Mouse (Mus musculus): ENCODE measurements at regions not wholly inside any gene's neighbourhood (a gene's known extent, or its start where the extent isn't known, plus 50 kb on each side); places are given as distances from the start of the nearest gene placed in this dataset.
A peak's percentile ranks its signal among the peaks of the same experiment; 100 is the strongest.

GRCm38 (mm10) chr11:54195954-54196353, 53.5 kb downstream of the Csf2 start:
- DNase-seq (ENCODE audit: low spot score) = peak; percentile 8

GRCm38 (mm10) chr11:54194733-54195132, 54.7 kb downstream of the Csf2 start:
- DNase-seq (ENCODE audit: low spot score) = no peak

DNA sequence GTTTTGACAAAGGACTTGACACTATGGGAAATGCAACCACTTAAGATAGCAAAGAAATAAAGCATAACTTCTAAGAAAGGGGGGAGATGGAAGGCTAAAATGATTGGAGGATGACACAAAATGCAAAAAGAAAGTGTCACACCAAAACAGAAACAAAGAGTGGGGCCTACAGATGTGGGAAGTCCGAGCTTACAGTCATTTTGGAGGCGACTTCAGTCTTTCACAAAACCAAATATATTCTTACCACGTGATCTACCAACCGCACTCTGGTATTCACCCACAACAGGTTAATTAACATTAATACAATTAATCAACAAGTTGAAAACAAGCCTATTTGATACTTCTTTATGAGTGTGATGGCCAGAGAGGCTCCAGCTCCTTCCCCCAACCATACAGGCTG, 57.2 kb downstream of the Csf2 start:
- DNase-seq (ENCODE audit: low spot score) = no peak

GRCm38 (mm10) chr11:54187826-54188225, 61.6 kb downstream of the Csf2 start:
- DNase-seq (ENCODE audit: low spot score) = no peak

DNA sequence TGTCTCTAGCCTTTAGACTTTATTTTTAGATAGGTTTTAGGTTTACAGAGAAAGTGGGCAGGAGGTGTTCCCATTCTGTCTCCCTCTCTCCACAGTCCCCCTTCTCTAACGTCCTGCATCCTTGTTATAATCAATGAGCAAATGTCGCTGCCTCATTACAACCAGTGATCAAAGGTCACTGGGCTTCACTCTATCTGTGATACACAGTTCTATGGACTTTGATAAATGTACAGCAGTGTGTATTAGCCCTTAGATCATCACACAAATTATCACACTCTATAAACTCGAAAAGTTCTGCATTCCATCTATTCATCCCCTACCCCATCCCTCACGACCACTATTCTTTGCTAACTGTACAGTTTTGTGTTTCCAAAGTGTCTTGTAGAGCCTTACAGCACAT, 62.1 kb downstream of the Csf2 start:
- no peak for DNase-seq (ENCODE audit: low spot score)

DNA sequence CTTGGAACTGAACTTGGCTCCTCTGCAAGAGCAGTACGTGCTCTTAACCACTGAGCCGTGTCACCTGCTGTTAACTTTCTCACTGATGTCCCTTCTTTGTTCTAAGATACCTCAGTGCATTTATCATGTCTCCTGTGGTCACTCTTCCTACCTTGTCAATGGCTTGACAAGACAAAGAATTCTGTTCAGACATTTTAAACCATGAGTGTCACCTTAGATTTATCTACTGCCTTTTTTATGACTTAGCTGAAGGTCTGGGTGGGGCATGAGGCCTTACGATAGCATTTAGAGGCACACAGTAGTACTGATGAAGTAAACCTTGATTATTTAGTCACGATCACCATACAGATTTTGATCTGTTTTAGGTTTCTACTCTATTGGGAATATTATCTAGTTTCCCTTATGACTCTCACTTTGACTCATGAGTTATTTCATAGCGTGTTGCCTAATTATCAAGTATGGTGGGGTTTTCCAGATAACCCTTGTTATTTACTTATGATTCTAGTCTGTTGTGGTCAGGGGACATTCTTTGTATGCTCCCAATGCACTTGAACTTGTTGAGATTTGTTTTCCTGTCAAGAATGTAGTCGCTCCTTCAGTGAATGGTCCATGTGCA, 63.6 kb downstream of the Csf2 start:
- DNase-seq (ENCODE audit: low spot score) = no peak

GRCm38 (mm10) chr11:54181696-54182323, 67.7 kb downstream of the Csf2 start:
- no peak for DNase-seq (ENCODE audit: low spot score)

All from retina, embryonic 14.5 days (tissue).